In genomic region chr15:85494163-85494621, GRCm38 (mm10) we compare ENCODE assay signal across 10 mouse cellular contexts. TPM values are rescaled to one million over a fixed set of nuclear protein-coding genes. Genes with fewer than 3 reads are reported as not detected.
A peak's percentile ranks its signal among the peaks of the same experiment; 100 is the strongest.
DNase-seq lines count a peak whose midpoint lies in the region; ATAC-seq lines count a peak whose summit lies in the region.
"Had no signal": no experiment of that assay in that cellular context is flagged by ENCODE, and none has a peak within 500 bp of the region (broad histone marks: within the 10 kb centered on the region; RNA-seq: fewer than 3 reads in every experiment).

No protein-coding gene starts in this region.

- H3K9me3 ChIP-seq in neural tube, embryonic 14.5 days (ENCODE audit: control insufficient read depth, low read length), result no peaks in the 10 kb centered on the region
- H3K9me3 ChIP-seq: embryonic facial prominence, embryonic 15.5 days had no signal

- H3K9ac ChIP-seq in neural tube, embryonic 14.5 days (replicated peaks; ENCODE audit: low read depth, low read length), result no peak overlapping the region
- H3K9ac ChIP-seq: embryonic facial prominence, embryonic 15.5 days; lung, embryonic 14.5 days had no signal

- H3K36me3 ChIP-seq in neural tube, embryonic 14.5 days (ENCODE audit: control insufficient read depth, insufficient read depth, low read length), result no peaks in the 10 kb centered on the region
- H3K36me3 ChIP-seq: embryonic facial prominence, embryonic 15.5 days had no signal

- peaks cover 13% of the 10 kb centered on the region; the same call in 1 of the 2 replicates for H3K4me1 ChIP-seq in neural tube, embryonic 14.5 days (ENCODE audit: control insufficient read depth, insufficient read depth, low read length)

- peak; percentile 55; the same call in 1 of the 2 replicates for ATAC-seq in neural tube, embryonic 14.5 days (ENCODE audit: low read depth)
- no peak for ATAC-seq in CD4-positive, CD25-positive, alpha-beta regulatory T cell, adult 4 months

- H3K4me3 ChIP-seq in neural tube, embryonic 14.5 days (ENCODE audit: low read depth, low read length), result no peak overlapping the region
- H3K4me3 ChIP-seq: embryonic facial prominence, embryonic 15.5 days had no signal

- H3K27me3 ChIP-seq in neural tube, embryonic 14.5 days (ENCODE audit: control insufficient read depth, insufficient read depth, low read length), result no peaks in the 10 kb centered on the region

- 6% methylated on average over 11 of the region's 11 CpGs for WGBS in neural tube, embryonic 14.5 days

- H3K4me2 ChIP-seq in neural tube, embryonic 14.5 days (ENCODE audit: low read depth, low read length), result no peak overlapping the region
- H3K4me2 ChIP-seq: embryonic facial prominence, embryonic 15.5 days; lung, embryonic 14.5 days had no signal

- peak; percentile 29 for DNase-seq in embryo, embryonic 10.5 days (ENCODE audit: low spot score)
- peak; percentile 58 to 69 for DNase-seq in frontal cortex, postnatal 10 days (ENCODE audit: low spot score in 2 of 2)
- DNase-seq in layer of hippocampus, postnatal 36 days, result peak; percentile 67 to 76
- no peak for DNase-seq in adrenal gland, adult (ENCODE audit: inconsistent age in 2 of 2, low spot score in 1 of 2)
- DNase-seq in gastrocnemius, adult 8-10 months (ENCODE audit: low spot score in 2 of 2), result no peak
- no peak for DNase-seq in ovary, postnatal 10 days (ENCODE audit: low spot score)
- DNase-seq: lung, embryonic 14.5 days had no signal

- H3K27ac ChIP-seq in neural tube, embryonic 14.5 days (ENCODE audit: low read depth, low read length), result no peak overlapping the region
- H3K27ac ChIP-seq: embryonic facial prominence, embryonic 15.5 days had no signal

RNA-seq across cellular contexts. Expression of gene 7530416G11Rik, which starts 8.8 kb away (rescaled TPM):
- not detected for total RNA-seq in layer of hippocampus, postnatal 36 days (2021)
- polyA plus RNA-seq in neural tube, embryonic 14.5 days (2014; fragmentation: Nextera tagmentation; extraction: Ambion mirVana), result not detected in 2 replicates
- not detected for total RNA-seq in gastrocnemius, adult 8-10 months (2022)
- not detected for polyA plus RNA-seq in CD4-positive, CD25-positive, alpha-beta regulatory T cell, adult 4 months (2017; shearing (Covaris generic))
- polyA plus RNA-seq: embryonic facial prominence, embryonic 15.5 days; lung, embryonic 14.5 days had no signal

Comparison
In these comparisons a context has a peak if more than half of its experiments do, and no peak if none do; other contexts are left out.
1. DNase-seq: peak in embryo, embryonic 10.5 days (single experiment), frontal cortex, postnatal 10 days (2 of 2) and layer of hippocampus, postnatal 36 days (2 of 2); none in adrenal gland, adult (0 of 2), gastrocnemius, adult 8-10 months (0 of 2) and ovary, postnatal 10 days (single experiment).